Mouse (Mus musculus): ENCODE measurements around the gene Ppp1r2. TPM values are rescaled to one million over a fixed set of nuclear protein-coding genes. Genes with fewer than 3 reads are reported as not detected.

The Ppp1r2 gene
- total and polyA plus RNA-seq, 2 experiments from 2014 or later: 83.5 to 125 TPM

DNA sequence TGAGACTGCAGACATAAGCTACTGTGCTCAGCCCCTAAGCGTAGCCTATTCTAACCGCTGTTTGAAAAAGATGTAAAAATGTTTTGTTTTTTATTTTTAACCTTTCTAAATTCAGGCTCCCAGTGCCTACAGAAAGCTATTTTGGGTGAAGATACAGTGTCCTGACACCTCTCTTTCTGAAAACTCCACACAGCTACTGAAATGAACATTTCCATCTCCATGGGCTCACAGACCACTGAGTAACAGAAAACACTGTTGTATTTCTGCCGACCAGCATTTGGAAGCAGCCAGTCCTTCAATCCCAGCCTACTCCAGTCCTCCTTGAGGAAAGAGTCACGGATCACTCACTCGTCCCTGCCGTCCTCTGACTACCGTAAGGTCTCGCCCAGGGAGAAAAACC lies 34.5 kb downstream of the Ppp1r2 start:
- Histone ChIP-seq H3K36me3 (replicated peaks; ENCODE audit: control insufficient read depth, insufficient read depth, low read length) (no peaks in the 10 kb centered on the region), H3K27me3 (ENCODE audit: control insufficient read depth, insufficient read depth, low read length) (no peaks in the 10 kb centered on the region), H3K4me3 (ENCODE audit: low read depth, low read length) (no peak overlapping the region), H3K4me2 (ENCODE audit: low read depth, low read length) (no peak overlapping the region), H3K27ac (ENCODE audit: low read depth) (no peak overlapping the region), H3K9ac (replicated peaks; ENCODE audit: low read depth, low read length) (no peak overlapping the region), H3K9me3 (replicated peaks; ENCODE audit: control insufficient read depth, low read length) (no peaks in the 10 kb centered on the region), H3K4me1 (ENCODE audit: control insufficient read depth, insufficient read depth) (no peaks in the 10 kb centered on the region)
- WGBS: 80% methylated on average over 8 of the region's 8 CpGs
- TF ChIP-seq CTCF (IDR thresholded peaks at IDR 0.05; ENCODE audit: low read depth) (no peak), EP300 (IDR thresholded peaks at IDR 0.05; ENCODE audit: low read depth) (no peak)
- DNase-seq (ENCODE audit: low spot score): no peak
- ATAC-seq (ENCODE audit: insufficient read depth, low read depth): no peak

DNA sequence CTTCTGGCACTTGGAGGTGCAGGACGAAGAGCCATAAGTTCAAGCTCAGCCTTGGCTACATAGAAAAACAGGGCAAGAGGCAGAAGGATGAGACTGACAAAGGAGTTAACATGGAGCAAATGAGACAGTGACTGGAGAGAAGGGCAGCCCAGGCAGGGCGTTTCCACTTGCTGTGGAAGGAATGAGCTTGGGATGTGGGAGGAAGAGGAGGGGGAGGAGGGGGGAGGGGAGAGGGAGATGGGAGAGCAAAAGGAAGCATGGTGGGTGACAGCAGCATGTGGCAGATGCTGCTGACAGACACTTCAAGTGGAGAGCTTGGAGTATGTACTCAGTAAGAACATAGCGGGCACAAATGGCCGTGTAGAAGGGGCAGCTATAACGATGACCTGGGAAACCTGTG lies 36.8 kb downstream of the Ppp1r2 start:
- DNase-seq (ENCODE audit: low spot score): no peak
- WGBS: 53% methylated on average over 5 of the region's 5 CpGs
- Histone ChIP-seq H3K4me2 (ENCODE audit: low read depth, low read length) (no peak overlapping the region), H3K27me3 (ENCODE audit: control insufficient read depth, insufficient read depth, low read length) (no peaks in the 10 kb centered on the region), H3K9ac (replicated peaks; ENCODE audit: low read depth, low read length) (no peak overlapping the region), H3K9me3 (replicated peaks; ENCODE audit: control insufficient read depth, low read length) (no peaks in the 10 kb centered on the region), H3K27ac (ENCODE audit: low read depth) (no peak overlapping the region), H3K4me3 (ENCODE audit: low read depth, low read length) (no peak overlapping the region), H3K4me1 (ENCODE audit: control insufficient read depth, insufficient read depth) (peaks cover 11% of the 10 kb centered on the region; the same call in 1 of the 2 replicates), H3K36me3 (replicated peaks; ENCODE audit: control insufficient read depth, insufficient read depth, low read length) (no peaks in the 10 kb centered on the region)
- TF ChIP-seq CTCF (IDR thresholded peaks at IDR 0.05; ENCODE audit: low read depth): no peak
- TF ChIP-seq EP300 (IDR thresholded peaks at IDR 0.05; ENCODE audit: low read depth): no peak
- no peak for ATAC-seq (ENCODE audit: insufficient read depth, low read depth)

DNA sequence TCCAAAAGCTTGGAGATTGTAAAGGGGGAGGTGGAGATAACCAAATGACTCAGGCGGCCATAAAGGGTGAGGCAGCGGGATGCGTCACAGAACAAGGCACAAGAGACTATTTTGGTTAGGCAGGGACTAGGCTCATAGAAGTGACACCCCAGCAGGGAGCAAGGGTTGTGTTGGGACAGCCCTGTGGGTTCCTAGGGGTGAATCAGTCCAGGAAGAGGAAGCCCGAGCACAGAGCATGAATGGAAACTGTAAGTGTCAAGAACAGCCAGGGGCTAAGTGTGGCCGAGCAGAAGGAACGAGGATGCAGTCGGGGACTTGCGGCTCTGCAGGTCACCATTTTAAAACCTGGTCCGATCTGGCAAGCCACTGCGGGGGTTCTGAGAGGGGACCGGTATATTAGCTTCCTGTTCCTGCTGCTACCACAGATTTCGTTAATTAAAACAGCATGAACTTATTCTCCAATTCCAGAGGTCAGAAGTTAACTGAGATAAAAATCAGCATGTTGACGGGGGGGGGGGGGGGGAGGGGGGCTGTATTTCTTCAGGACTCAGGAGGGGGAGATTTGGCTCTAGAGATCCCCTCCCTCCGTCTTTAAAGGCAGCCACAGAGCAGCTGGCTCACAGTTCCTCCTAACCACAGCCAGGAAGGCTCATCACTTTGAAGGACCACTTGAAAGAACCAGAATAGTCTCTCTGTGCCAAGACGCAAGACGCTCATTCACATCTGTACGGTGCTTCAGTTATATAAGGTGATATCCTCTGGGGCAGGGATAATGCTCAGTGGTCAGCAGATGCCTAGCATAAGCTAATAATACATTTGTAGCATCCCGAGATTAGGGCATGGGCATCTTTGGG lies 39.4 kb downstream of the Ppp1r2 start:
- ATAC-seq (ENCODE audit: insufficient read depth, low read depth): no peak

DNA sequence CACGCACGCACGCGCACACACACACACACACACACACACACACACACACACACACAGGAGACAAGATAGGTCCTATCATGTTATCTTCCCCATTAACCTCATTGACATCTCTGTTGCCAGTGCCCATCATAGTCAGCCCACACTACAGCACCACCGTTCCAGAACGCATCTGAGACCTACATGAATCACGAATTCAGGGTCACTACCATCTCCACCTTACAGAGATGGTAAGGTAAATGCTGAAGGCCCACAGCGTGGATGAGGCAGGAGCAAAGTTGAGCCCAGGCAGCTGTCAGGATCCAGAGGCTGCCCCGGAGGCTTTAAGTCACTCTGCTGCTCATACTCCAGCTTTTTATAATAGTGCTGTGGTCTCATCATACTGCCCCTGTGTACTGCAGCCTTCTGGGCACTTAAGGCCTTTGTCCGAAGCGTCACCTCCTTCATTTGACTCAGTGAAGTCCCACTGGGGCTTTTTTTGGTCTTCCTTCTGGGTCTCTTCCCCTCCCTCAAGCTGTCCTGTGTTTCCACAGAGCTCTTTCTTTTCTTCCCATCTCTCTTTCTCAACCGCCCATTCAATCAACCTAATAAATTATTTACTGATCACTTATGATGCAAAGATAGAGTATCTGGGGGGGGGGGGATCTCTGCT lies 40.1 kb downstream of the Ppp1r2 start:
- Histone ChIP-seq H3K36me3 (replicated peaks; ENCODE audit: control insufficient read depth, insufficient read depth, low read length) (no peaks in the 10 kb centered on the region), H3K9me3 (replicated peaks; ENCODE audit: control insufficient read depth, low read length) (no peaks in the 10 kb centered on the region), H3K9ac (replicated peaks; ENCODE audit: low read depth, low read length) (no peak overlapping the region), H3K4me1 (ENCODE audit: control insufficient read depth, insufficient read depth) (peaks cover 13% of the 10 kb centered on the region; the same call in 1 of the 2 replicates), H3K27ac (ENCODE audit: low read depth) (no peak overlapping the region), H3K4me3 (ENCODE audit: low read depth, low read length) (no peak overlapping the region), H3K4me2 (ENCODE audit: low read depth, low read length) (no peak overlapping the region), H3K27me3 (ENCODE audit: control insufficient read depth, insufficient read depth, low read length) (no peaks in the 10 kb centered on the region)
- TF ChIP-seq EP300 (IDR thresholded peaks at IDR 0.05; ENCODE audit: low read depth) (no peak), CTCF (IDR thresholded peaks at IDR 0.05; ENCODE audit: low read depth) (no peak)
- WGBS: 86% methylated on average over 12 of the region's 12 CpGs
- no peak for ATAC-seq (ENCODE audit: insufficient read depth, low read depth)
- no peak for DNase-seq (ENCODE audit: low spot score)

More for the DNA sequence above, 39.4 kb downstream of the Ppp1r2 start:
- DNase-seq (ENCODE audit: low spot score): no peak
- H3K4me1 ChIP-seq (ENCODE audit: control insufficient read depth, insufficient read depth): peaks cover 13% of the 10 kb centered on the region; the same call in 1 of the 2 replicates
- no peaks in the 10 kb centered on the region for H3K36me3 ChIP-seq (replicated peaks; ENCODE audit: control insufficient read depth, insufficient read depth, low read length)
- H3K4me2 ChIP-seq (ENCODE audit: low read depth, low read length): peak overlapping the region; percentile 43
- TF ChIP-seq EP300 (IDR thresholded peaks at IDR 0.05; ENCODE audit: low read depth): no peak
- no peak for TF ChIP-seq CTCF (IDR thresholded peaks at IDR 0.05; ENCODE audit: low read depth)
- H3K9me3 ChIP-seq (replicated peaks; ENCODE audit: control insufficient read depth, low read length): no peaks in the 10 kb centered on the region
- no peaks in the 10 kb centered on the region for H3K27me3 ChIP-seq (ENCODE audit: control insufficient read depth, insufficient read depth, low read length)
- no peak overlapping the region for H3K27ac ChIP-seq (ENCODE audit: low read depth)
- WGBS: 23% methylated on average over 18 of the region's 18 CpGs
- no peak overlapping the region for H3K9ac ChIP-seq (replicated peaks; ENCODE audit: low read depth, low read length)
- no peak overlapping the region; the same call in 1 of the 2 replicates for H3K4me3 ChIP-seq (ENCODE audit: low read depth, low read length)

DNA sequence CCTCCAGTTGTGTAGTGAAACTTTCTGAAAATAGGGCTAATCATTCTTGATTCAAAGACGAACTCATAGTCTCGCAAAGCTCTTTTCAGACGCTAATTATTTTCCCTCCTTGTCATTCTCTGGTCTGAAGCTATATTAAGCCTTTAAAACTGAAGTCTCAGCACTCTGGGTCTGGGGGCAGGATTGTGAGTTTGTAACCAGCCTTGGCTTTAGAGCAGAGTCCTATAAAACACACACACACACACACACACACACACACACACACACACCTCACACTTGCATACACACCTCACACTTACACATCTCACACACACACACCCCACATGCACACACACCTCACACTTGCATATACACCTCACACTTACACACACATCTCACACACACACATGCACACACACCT lies 40.7 kb downstream of the Ppp1r2 start:
- peak overlapping the region; percentile 64 for H3K4me2 ChIP-seq (ENCODE audit: low read depth, low read length)
- no peak for DNase-seq (ENCODE audit: low spot score)
- WGBS: 53% methylated on average over 3 of the region's 3 CpGs
- H3K27me3 ChIP-seq (ENCODE audit: control insufficient read depth, insufficient read depth, low read length): no peaks in the 10 kb centered on the region
- no peak for TF ChIP-seq CTCF (IDR thresholded peaks at IDR 0.05; ENCODE audit: low read depth)
- no peak for TF ChIP-seq EP300 (IDR thresholded peaks at IDR 0.05; ENCODE audit: low read depth)
- peak overlapping the region; percentile 33; the same call in 1 of the 2 replicates for H3K4me3 ChIP-seq (ENCODE audit: low read depth, low read length)
- H3K4me1 ChIP-seq (ENCODE audit: control insufficient read depth, insufficient read depth): peaks cover 13% of the 10 kb centered on the region; the same call in 1 of the 2 replicates
- no peaks in the 10 kb centered on the region for H3K9me3 ChIP-seq (replicated peaks; ENCODE audit: control insufficient read depth, low read length)
- ATAC-seq (ENCODE audit: insufficient read depth, low read depth): no peak
- no peaks in the 10 kb centered on the region for H3K36me3 ChIP-seq (replicated peaks; ENCODE audit: control insufficient read depth, insufficient read depth, low read length)
- H3K9ac ChIP-seq (replicated peaks; ENCODE audit: low read depth, low read length): no peak overlapping the region
- H3K27ac ChIP-seq (ENCODE audit: low read depth): no peak overlapping the region
